Mouse (Mus musculus) left cerebral cortex, adult 2 months (tissue): ENCODE data around the gene Ap4m1. TPM values are rescaled to one million over a fixed set of nuclear protein-coding genes. Genes with fewer than 3 reads are reported as not detected.

Experiments used
- DNase-seq, 2 experiments: peaks; one replicate each; pipeline ENCODE4 v3.0.0; 2021 to 2022; ENCODE audit warnings: low spot score in 2 of 2, mixed read lengths in 1 of 2; ENCODE audit errors: extremely low spot score in 1 of 2
- H3K27ac ChIP-seq: fragments of 200-600 bp; 2 replicates; pipeline ENCODE4 v1.8.1; 2022
- H3K4me3 ChIP-seq: fragments of 200-600 bp; 2 replicates; pipeline ENCODE4 v1.8.1; 2022
- CTCF ChIP-seq: fragments of 200-600 bp; IDR thresholded peaks from 2 replicates; pipeline ENCODE4 v1.8.1; 2022; ENCODE audit warnings: antibody characterized with exemption, mild to moderate bottlenecking, moderate library complexity
- intact Hi-C: fragments of 180-260 bp; cut with DNase I; formaldehyde crosslinking; loops from one replicate; pipeline ENCODE4 v1.15.1; 2025
- total RNA-seq, 2 experiments: library from RNA; stranded (reverse); gene quantifications; 2 replicates each; pipeline ENCODE4 v1.2.3; 2021

Gene Ap4m1
- total RNA-seq, 2 experiments from 2014 or later: 24.5 to 28.5 TPM

DNA sequence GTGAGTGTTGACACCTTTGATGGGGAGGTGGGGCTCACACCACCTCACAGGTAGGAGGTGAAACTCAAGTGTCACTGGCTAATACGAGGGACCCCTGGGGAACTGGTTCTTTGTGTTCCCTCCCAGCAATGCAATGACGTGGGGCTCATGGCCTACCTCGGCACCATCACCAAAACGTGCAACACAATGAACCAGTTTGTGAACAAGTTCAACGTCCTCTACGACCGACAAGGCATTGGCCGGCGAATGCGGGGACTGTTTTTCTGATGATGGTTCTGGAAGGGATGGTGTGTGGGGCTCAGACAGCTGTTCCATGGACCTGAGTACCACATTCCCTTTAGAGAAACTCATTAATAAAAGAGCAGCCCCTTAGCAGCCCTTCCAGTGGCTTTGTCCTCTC is 8.2 kb upstream of the Ap4m1 start:
- Histone ChIP-seq H3K27ac (no peak overlapping the region), H3K4me3 (no peak overlapping the region)
- no peak for DNase-seq
- intact Hi-C loops: loop anchor here (10.0 kb wide), 1 partner anchor 829 kb away; the partner anchor contains the start of gene Slc12a9
- TF ChIP-seq CTCF: no peak

- no peak for TF ChIP-seq CTCF
- H3K27ac ChIP-seq: no peak overlapping the region
- intact Hi-C loops: loop anchor here (5.0 to 10.0 kb wide), 2 partner anchors 633 to 831 kb away; partner anchors contain the start of genes Epo, Gnb2 and Slc12a9
- H3K4me3 ChIP-seq: no peak overlapping the region
- no peak for DNase-seq
Observed at GRCm38 (mm10) chr5:138165594-138165993, 6.2 kb upstream of the Ap4m1 start.

DNA sequence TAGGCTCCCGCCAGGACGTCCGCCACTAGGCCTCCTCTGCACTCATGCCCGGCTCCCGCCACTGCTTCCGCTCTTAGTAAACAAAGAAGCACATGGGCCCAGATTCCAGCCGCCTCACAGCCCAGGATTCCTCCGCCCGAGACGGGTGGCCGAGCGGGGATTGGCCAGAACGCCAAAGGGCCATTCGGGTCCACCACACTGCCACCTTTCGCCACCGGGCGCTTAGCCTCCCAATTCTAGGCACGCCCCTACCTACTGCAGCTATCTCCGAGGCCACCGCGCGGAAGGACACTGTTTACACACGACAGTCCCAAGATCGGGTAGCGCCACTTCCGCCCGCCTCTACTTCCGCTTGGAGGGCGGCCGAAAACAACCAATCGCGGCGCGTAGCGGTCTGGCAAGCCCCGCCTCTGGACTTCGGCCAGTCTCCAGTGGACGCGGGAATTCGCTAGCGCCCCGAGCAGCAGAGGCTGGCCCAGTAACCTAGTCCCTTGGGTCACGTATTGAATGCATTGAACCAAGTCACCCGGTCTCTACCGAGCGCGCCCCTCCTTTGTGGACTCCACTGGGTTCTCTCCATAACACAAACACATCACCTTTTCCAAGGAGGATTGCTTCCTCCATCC is 753 bp upstream of the Ap4m1 start:
- H3K4me3 ChIP-seq: peak overlapping the region; percentile 80
- peak overlapping the region; percentile 98 for H3K27ac ChIP-seq
- peak; percentile 94 to 95 for DNase-seq
- no peak; the same call in 1 of the 2 replicates for TF ChIP-seq CTCF
- intact Hi-C loops: loop anchor here (1.0 kb wide), 2 partner anchors 10 to 16 kb away; partner anchors contain the start of genes Cnpy4, Cops6 and Taf6

DNA sequence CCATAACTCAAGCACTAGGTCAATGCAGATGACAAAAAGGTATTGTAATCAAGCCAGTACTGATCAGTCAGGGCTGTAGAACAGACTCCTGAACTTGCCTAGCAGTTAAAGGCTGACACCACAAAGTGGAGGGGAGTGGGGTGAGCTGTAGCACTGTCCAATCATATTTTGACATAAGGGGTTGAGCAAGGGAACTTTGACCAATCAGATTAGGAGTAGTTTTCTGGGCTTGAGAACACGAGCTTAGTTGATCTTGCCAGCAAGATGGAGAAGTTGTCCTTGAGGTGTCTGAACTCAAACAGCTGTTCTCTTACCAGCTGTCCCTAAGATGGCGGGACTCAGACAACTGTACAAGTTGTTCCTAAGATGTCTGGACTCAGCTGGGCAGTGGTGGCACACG is 1.4 kb downstream of the Ap4m1 start:
- intact Hi-C loops: no loop called here
- TF ChIP-seq CTCF: no peak
- no peak overlapping the region for H3K4me3 ChIP-seq
- H3K27ac ChIP-seq: no peak overlapping the region
- DNase-seq: no peak

GRCm38 (mm10) chr5:138186950-138187638 is 15.3 kb downstream of the Ap4m1 start, which contains the start of the genes Taf6 and Cnpy4:
Gene Taf6, minus strand, starts transcription at chr5:138187451.
Gene Cnpy4, plus strand, starts transcription at chr5:138187485.
- peak within 1 kb of the TSS; percentile 93 for H3K27ac ChIP-seq
- no peak for TF ChIP-seq CTCF
- DNase-seq: peak; percentile 76 to 83
- H3K4me3 ChIP-seq: peak within 1 kb of the TSS; percentile 80
- intact Hi-C loops: loop anchor here (1.0 kb wide), 2 partner anchors 16 to 26 kb away; partner anchors contain the start of gene Cops6

DNA sequence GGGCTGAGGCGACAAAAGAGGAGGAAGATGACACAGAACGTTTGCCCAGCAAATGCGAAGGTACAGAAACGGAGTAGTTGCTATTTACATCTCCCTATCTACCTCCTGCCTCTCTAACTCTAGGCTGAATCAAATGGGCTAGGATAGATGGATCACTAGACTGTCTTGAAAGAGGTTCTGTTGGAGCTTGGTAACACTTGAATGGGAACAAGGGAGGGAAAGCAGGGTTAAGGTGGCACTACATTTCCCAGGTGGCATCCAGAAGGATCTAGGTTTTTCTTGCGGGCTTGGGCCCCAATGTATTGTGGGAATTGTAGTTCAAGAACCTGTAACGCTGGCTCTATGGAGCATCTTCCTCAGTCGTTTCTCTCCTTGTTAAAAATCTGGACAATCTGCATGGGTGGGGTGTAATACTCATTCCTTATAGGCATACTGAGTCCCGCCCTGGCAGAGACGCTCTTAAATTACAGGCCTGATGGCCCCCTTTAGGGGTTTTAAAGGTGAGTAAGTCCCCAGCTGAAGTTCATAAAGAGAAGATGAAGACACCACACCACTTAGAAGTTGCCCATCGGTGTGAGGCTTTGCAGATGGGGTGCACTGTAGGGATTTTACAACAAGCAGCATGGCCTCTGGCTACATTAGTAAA is 16.0 kb downstream of the Ap4m1 start:
- no peak for TF ChIP-seq CTCF
- Histone ChIP-seq H3K4me3 (peak overlapping the region; percentile 80), H3K27ac (peak overlapping the region; percentile 93)
- intact Hi-C loops: loop anchor here (1.0 kb wide), 2 partner anchors 16 to 26 kb away; partner anchors contain the start of gene Cops6
- peak; percentile 68 to 76 for DNase-seq

DNA sequence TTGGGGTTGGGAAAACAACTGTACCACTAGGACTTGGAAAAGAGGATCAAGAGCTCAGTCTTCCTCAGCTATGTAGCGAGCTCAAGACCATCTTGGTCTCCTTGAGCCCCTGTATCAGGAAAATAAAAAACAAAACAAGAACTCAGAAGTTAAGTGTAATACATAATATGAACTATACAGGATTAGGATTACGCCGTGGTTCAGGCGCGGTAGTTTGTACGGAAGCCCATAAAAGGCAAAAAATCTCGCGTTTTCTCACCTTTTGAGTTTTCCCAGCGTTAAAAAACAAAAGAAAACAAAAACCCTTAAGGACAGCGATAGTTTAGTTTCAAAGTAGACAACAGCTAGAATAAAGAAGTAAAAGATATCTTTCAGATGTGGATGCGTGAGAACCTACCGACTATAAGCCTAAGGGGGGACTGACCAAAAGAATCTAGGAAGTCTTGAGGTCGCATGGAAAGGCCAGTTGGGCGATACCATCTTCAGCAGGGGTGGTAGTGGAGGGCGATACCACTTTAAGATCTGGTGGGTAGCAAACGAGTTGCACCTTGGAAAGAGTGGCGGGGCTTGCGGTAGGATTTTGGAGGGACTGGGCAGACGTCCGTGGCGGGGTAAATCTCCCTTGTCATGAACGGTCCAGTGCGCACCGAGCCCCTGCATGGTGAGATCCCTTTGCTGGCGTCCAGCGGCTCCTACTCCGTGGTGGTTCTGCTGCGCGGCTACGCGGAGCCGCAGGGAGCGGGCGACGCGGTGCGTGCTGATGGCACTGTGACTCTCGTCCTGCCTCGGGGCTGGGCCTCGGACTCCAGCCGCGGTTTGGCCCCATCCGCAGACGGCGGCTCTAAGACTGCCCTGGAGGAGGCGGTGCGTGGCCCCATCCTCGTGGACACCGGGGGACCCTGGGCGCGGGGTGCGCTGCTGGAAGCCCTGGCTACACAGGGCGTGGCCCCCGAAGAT is 22.2 kb downstream of the Ap4m1 start, which contains the start of gene Mblac1:
Gene Mblac1 (plus strand): TSS at position 544 of the 957 bp plus-strand sequence.
- Histone ChIP-seq H3K4me3 (peak within 1 kb of the TSS; percentile 87), H3K27ac (peak within 1 kb of the TSS; percentile 93)
- intact Hi-C loops: no loop called here
- peak; percentile 82 to 86 for DNase-seq
- TF ChIP-seq CTCF: no peak

GRCm38 (mm10) chr5:138194755-138195345 is 23.0 kb downstream of the Ap4m1 start:
- intact Hi-C loops: no loop called here
- no peak for TF ChIP-seq CTCF
- Histone ChIP-seq H3K4me3 (peak overlapping the region; percentile 87), H3K27ac (peak overlapping the region; percentile 93)
- peak in 1 of 2 experiments; percentile 43 for DNase-seq

GRCm38 (mm10) chr5:138195463-138195862 is 23.7 kb downstream of the Ap4m1 start:
- H3K4me3 ChIP-seq: peak overlapping the region; percentile 87
- no peak for DNase-seq
- no peak for TF ChIP-seq CTCF
- intact Hi-C loops: no loop called here
- H3K27ac ChIP-seq: no peak overlapping the region; the same call in 1 of the 2 replicates

DNA sequence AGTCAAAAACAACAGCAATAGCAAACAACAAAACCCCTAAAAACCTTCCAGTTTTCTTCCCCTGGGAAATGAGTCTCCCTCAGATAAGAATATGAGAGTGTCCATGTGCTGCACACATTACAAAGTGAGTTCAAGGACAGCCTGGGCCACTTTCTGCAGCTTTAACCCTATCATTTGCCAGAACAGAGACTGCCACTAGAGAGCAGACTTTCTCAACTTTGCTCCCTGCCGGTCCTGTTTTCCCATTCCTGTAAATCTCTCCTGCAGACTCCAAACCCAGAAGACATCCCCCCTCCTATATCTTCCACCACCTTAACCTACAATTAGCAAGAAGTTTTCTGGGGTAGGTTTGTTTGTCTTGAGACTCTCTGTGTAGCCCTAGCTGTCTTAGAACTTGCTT is 27.8 kb downstream of the Ap4m1 start:
- no peak for DNase-seq
- H3K4me3 ChIP-seq: no peak overlapping the region
- intact Hi-C loops: no loop called here
- TF ChIP-seq CTCF: peak; percentile 50
- H3K27ac ChIP-seq: no peak overlapping the region
